19 mouse cellular contexts compared by ENCODE assay signal in genomic region chr19:7081516-7082266, GRCm38 (mm10). TPM values are rescaled to one million over a fixed set of nuclear protein-coding genes. Genes with fewer than 3 reads are reported as not detected.
DNase-seq lines count a peak whose midpoint lies in the region; ATAC-seq and TF ChIP-seq lines count a peak whose summit lies in the region.
"Had no signal": no experiment of that assay in that cellular context is flagged by ENCODE, and none has a peak within 500 bp of the region (broad histone marks: within the 10 kb centered on the region; RNA-seq: fewer than 3 reads in every experiment).

No protein-coding gene starts in this region.

- peaks cover 31% of the 10 kb centered on the region for H3K4me1 ChIP-seq in hindbrain, embryonic 14.5 days (replicated peaks; ENCODE audit: control insufficient read depth, insufficient read depth, low read length)

- no peak for TF ChIP-seq CTCF in gastrocnemius, adult 2 months (IDR thresholded peaks at IDR 0.05)

- peak overlapping the region; percentile 63; the same call in 1 of the 2 replicates for H3K27ac ChIP-seq in gastrocnemius, adult 2 months
- no peak overlapping the region for H3K27ac ChIP-seq in hindbrain, embryonic 14.5 days
- H3K27ac ChIP-seq: embryonic facial prominence, embryonic 15.5 days; hindbrain, embryonic 15.5 days; layer of hippocampus, adult 2 months had no signal

- peak; percentile 47 to 75 for DNase-seq in adrenal gland, adult (ENCODE audit: inconsistent age in 2 of 2, low spot score in 1 of 2)
- no peak for DNase-seq in adrenal gland, postnatal 4 days (ENCODE audit: low spot score in 2 of 2)
- DNase-seq in gastrocnemius, adult 2 months: no peak
- no peak for DNase-seq in gastrocnemius, adult 18-20 months (ENCODE audit: low spot score)
- DNase-seq in right cerebral cortex, adult 18-20 months: peak; percentile 72
- DNase-seq in right cerebral cortex, postnatal 4 days: no peak
- no peak for DNase-seq in hindbrain, embryonic 14.5 days (ENCODE audit: low spot score)
- DNase-seq: cerebellum, adult 9-10 months; heart, postnatal 10 days; kidney, adult 18-20 months; lung, embryonic 14.5 days had no signal

- no peak overlapping the region for H3K9ac ChIP-seq in hindbrain, embryonic 14.5 days
- H3K9ac ChIP-seq: embryonic facial prominence, embryonic 15.5 days; hindbrain, embryonic 15.5 days; lung, embryonic 14.5 days; midbrain, embryonic 15.5 days had no signal

- H3K4me2 ChIP-seq in hindbrain, embryonic 14.5 days (replicated peaks): no peak overlapping the region
- H3K4me2 ChIP-seq: embryonic facial prominence, embryonic 15.5 days; hindbrain, embryonic 15.5 days; liver, embryonic 11.5 days; lung, embryonic 14.5 days; midbrain, embryonic 15.5 days had no signal

- no peak overlapping the region for H3K4me3 ChIP-seq in gastrocnemius, adult 2 months
- H3K4me3 ChIP-seq in hindbrain, embryonic 14.5 days (replicated peaks; ENCODE audit: low read length): no peak overlapping the region
- H3K4me3 ChIP-seq: embryonic facial prominence, embryonic 15.5 days; hindbrain, embryonic 15.5 days; layer of hippocampus, adult 2 months; midbrain, embryonic 15.5 days had no signal

- intact Hi-C loops in gastrocnemius, adult 2 months (cut with DNase I): no loop called here

- H3K27me3 ChIP-seq in hindbrain, embryonic 14.5 days (ENCODE audit: control insufficient read depth, insufficient read depth, low read length): no peaks in the 10 kb centered on the region
- H3K27me3 ChIP-seq: hindbrain, embryonic 15.5 days; midbrain, embryonic 15.5 days had no signal

- ATAC-seq in erythroblast, adult 5-6 weeks (replicated peaks; ENCODE audit: low FRiP score, poor library complexity, severe bottlenecking): no peak
- ATAC-seq in hindbrain, embryonic 14.5 days (ENCODE audit: low FRiP score): no peak
- ATAC-seq: activated CD4-positive, CD25-positive, alpha-beta regulatory T cell, adult 4 months; midbrain, embryonic 15.5 days had no signal

- no peaks in the 10 kb centered on the region for H3K9me3 ChIP-seq in hindbrain, embryonic 14.5 days (ENCODE audit: control insufficient read depth, low read length)
- H3K9me3 ChIP-seq: embryonic facial prominence, embryonic 15.5 days; hindbrain, embryonic 15.5 days; midbrain, embryonic 15.5 days had no signal

- WGBS in hindbrain, embryonic 14.5 days: 84% methylated on average over 7 of the region's 7 CpGs

- no peaks in the 10 kb centered on the region for H3K36me3 ChIP-seq in hindbrain, embryonic 14.5 days (replicated peaks; ENCODE audit: control insufficient read depth, insufficient read depth)
- H3K36me3 ChIP-seq: embryonic facial prominence, embryonic 15.5 days; hindbrain, embryonic 15.5 days; midbrain, embryonic 15.5 days had no signal

RNA-seq across cellular contexts. Expression of gene Flrt1, which starts 23.8 kb away (rescaled TPM):
- total RNA-seq in adrenal gland, postnatal 4 days (2021): 1 to 10 TPM; 3.8 to 5.9 TPM
- under 1 TPM; 0.53 to 0.54 TPM for total RNA-seq in gastrocnemius, adult 2 months (2021)
- 1 to 10 TPM; 1.1 to 1.9 TPM for total RNA-seq in gastrocnemius, adult 18-20 months (2021)
- total RNA-seq in erythroblast, adult 5-6 weeks (2015; ENCODE audit: low replicate concordance): not detected in 2 replicates
- not detected in 2 replicates for total RNA-seq in erythroblast, adult 5-6 weeks (2017; ENCODE audit: low replicate concordance)
- polyA plus RNA-seq in hindbrain, embryonic 14.5 days (2014; fragmentation: Nextera tagmentation; extraction: Ambion mirVana): 8.7 and 9.5 TPM in 2 replicates
- total RNA-seq: CH12.LX had no signal
- polyA plus RNA-seq: activated CD4-positive, CD25-positive, alpha-beta regulatory T cell, adult 4 months had no signal

RNA-seq across cellular contexts. Expression of gene Macrod1, which starts 25.1 kb away (rescaled TPM):
- 10 to 100 TPM; 32.4 to 35.0 TPM for total RNA-seq in adrenal gland, postnatal 4 days (2021)
- 100 to 1,000 TPM; 261 to 294 TPM for total RNA-seq in gastrocnemius, adult 2 months (2021)
- total RNA-seq in gastrocnemius, adult 18-20 months (2021): 100 to 1,000 TPM; 276 to 311 TPM
- 0.77 and 4.2 TPM in 2 replicates for total RNA-seq in erythroblast, adult 5-6 weeks (2015; ENCODE audit: low replicate concordance)
- 0.94 TPM in 1 of 2 replicates, not detected in the other for total RNA-seq in erythroblast, adult 5-6 weeks (2017; ENCODE audit: low replicate concordance)
- 5.2 and 6.9 TPM in 2 replicates for polyA plus RNA-seq in hindbrain, embryonic 14.5 days (2014; fragmentation: Nextera tagmentation; extraction: Ambion mirVana)
- total RNA-seq: CH12.LX had no signal

RNA-seq across cellular contexts. Expression of gene Stip1, which starts 41.9 kb away (rescaled TPM):
- 100 to 1,000 TPM; 115 to 117 TPM for total RNA-seq in adrenal gland, postnatal 4 days (2021)
- 100 to 1,000 TPM in 1 of 2 experiments, 10 to 100 TPM in 1; 89.9 to 125 TPM for total RNA-seq in gastrocnemius, adult 2 months (2021)
- total RNA-seq in gastrocnemius, adult 18-20 months (2021): 10 to 100 TPM; 89.7 to 98.5 TPM
- 39.1 and 40.2 TPM in 2 replicates for total RNA-seq in erythroblast, adult 5-6 weeks (2015; ENCODE audit: low replicate concordance)
- total RNA-seq in erythroblast, adult 5-6 weeks (2017; ENCODE audit: low replicate concordance): 33.4 and 44.3 TPM in 2 replicates
- 204 and 230 TPM in 2 replicates for polyA plus RNA-seq in hindbrain, embryonic 14.5 days (2014; fragmentation: Nextera tagmentation; extraction: Ambion mirVana)

Comparison
In these comparisons a context has a peak if more than half of its experiments do, and no peak if none do; other contexts are left out.
1. DNase-seq: peak in adrenal gland, adult (2 of 2) and right cerebral cortex, adult 18-20 months (single experiment); none in adrenal gland, postnatal 4 days (0 of 2), gastrocnemius, adult 2 months (single experiment), gastrocnemius, adult 18-20 months (single experiment), right cerebral cortex, postnatal 4 days (single experiment) and hindbrain, embryonic 14.5 days (single experiment).
2. RNA of gene Macrod1, which starts 25.1 kb away (total RNA-seq): 276 to 311 TPM in gastrocnemius, adult 18-20 months, 261 to 294 TPM in gastrocnemius, adult 2 months and 32.4 to 35.0 TPM in adrenal gland, postnatal 4 days; 0.77 to 4.2 TPM in erythroblast, adult 5-6 weeks; every median in the first group is over 4 times any median in the second.